Mouse (Mus musculus): ENCODE data around the gene Gm21119. TPM values are rescaled to one million over a fixed set of nuclear protein-coding genes. Genes with fewer than 3 reads are reported as not detected.
"Not testable (repeated sequence)": the region's sequence is repeated elsewhere in the genome, so short reads cannot be mapped to it uniquely, and the experiment has no call there.

The Gm21119 gene
- polyA plus RNA-seq, 1 experiment from 2014 or later = not detected

DNA sequence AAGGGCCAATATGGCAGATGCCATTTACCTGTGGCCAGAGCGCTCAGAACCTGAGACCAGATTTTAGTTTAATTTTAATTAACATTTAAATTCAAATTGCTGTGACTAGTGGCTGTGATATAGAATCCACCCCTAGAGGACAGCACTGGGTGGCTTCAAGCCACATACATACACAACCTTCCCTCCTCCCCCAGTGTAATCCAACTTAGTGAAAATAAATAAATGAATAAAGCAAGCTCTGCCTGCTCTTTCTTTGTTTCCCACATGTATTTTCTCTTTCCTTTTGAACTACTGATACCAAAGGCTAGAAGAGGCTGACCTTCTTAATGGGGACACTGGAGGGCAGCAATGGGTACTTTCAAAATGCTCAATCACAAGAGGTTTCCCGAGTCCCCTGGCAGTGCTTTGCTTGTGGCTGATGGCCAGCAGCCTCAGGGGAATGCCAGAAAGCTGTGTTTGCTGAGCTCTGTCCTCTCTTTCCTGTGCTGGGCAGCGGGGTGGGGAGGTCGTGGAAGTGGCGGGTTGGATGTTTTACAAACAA is 21.9 kb upstream of the Gm21119 start:
- not testable (repeated sequence) for H3K9ac ChIP-seq (replicated peaks; ENCODE audit: low read length); ATAC-seq (ENCODE audit: low FRiP score, low TSS enrichment); H3K27ac ChIP-seq (replicated peaks; ENCODE audit: low read depth, low read length); H3K4me1 ChIP-seq (ENCODE audit: control insufficient read depth, insufficient read depth, low read length); H3K27me3 ChIP-seq (ENCODE audit: control insufficient read depth, insufficient read depth, low read length); H3K4me3 ChIP-seq (replicated peaks; ENCODE audit: low read depth, low read length); DNase-seq; H3K9me3 ChIP-seq (ENCODE audit: control insufficient read depth, low read length); H3K4me2 ChIP-seq (ENCODE audit: low read length); H3K36me3 ChIP-seq (ENCODE audit: control insufficient read depth, insufficient read depth, low read length)
- WGBS = 73% methylated on average over 1 of the region's 5 CpGs

DNA sequence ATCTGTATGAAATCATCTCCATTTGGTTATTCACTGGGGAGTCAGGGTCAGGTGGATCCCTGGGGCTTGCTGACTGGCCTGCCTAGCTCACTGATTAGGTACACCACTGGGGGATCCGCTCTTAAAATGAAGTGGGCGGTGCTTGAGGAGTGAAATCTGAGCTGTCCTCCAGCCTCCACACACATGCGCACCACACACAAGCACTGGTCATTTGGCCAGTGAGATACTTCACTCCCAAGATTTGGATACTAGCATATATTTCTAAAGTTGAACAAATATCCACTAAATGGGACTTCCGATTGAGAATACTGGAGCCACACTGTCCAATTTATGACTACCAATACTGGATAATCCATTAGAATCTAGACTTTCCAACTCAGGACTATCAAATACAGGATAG is 20.9 kb upstream of the Gm21119 start:
- not testable (repeated sequence) for H3K36me3 ChIP-seq (ENCODE audit: control insufficient read depth, insufficient read depth, low read length); ATAC-seq (ENCODE audit: low FRiP score, low TSS enrichment); H3K27ac ChIP-seq (replicated peaks; ENCODE audit: low read depth, low read length); DNase-seq; H3K9ac ChIP-seq (replicated peaks; ENCODE audit: low read length); H3K4me3 ChIP-seq (replicated peaks; ENCODE audit: low read depth, low read length); H3K27me3 ChIP-seq (ENCODE audit: control insufficient read depth, insufficient read depth, low read length); H3K9me3 ChIP-seq (ENCODE audit: control insufficient read depth, low read length); H3K4me2 ChIP-seq (ENCODE audit: low read length); H3K4me1 ChIP-seq (ENCODE audit: control insufficient read depth, insufficient read depth, low read length)
- no CpG with 5 or more reads among the region's 4 CpGs for WGBS

DNA sequence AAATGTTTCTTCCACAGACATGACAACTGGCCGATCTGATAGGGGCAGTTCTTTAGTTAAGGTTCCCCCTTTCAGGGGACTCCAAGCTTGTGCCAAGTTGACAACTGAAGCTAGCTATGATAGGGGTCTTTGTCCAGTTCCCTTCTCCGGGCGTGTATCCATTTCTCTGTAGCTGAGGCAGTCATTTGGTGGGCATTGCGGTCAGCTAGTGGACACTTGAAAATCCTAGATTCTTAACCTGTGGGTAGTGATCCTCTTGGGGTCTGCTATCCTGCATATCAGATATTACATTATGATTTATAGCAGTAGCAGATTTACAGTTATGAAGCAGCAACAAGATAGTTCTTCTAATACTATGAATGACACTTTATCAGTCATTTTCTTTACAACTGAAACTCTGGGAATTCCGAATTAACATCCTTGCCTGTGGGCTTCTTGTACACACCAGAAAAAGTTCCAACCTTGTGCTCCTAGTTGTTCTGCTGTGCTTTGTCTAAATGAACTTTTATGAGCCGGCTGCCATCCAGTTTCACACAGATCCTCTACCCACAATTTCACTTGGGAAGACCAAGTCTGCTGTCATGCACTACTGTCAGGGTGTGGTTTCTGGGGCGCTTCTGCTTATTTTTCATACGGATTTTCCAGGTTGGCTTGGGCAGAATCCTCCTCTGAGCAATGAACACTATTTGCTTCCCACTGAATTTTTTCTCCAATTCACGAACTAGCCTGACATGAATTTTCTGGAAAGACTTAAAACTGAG is 18.5 kb upstream of the Gm21119 start:
- not testable (repeated sequence) for H3K27ac ChIP-seq (replicated peaks; ENCODE audit: low read depth, low read length); DNase-seq; H3K4me1 ChIP-seq (ENCODE audit: control insufficient read depth, insufficient read depth, low read length); H3K9me3 ChIP-seq (ENCODE audit: control insufficient read depth, low read length); H3K4me2 ChIP-seq (ENCODE audit: low read length); H3K36me3 ChIP-seq (ENCODE audit: control insufficient read depth, insufficient read depth, low read length); H3K4me3 ChIP-seq (replicated peaks; ENCODE audit: low read depth, low read length); H3K9ac ChIP-seq (replicated peaks; ENCODE audit: low read length); H3K27me3 ChIP-seq (ENCODE audit: control insufficient read depth, insufficient read depth, low read length)
- 83% methylated on average over 5 of the region's 9 CpGs for WGBS
- ATAC-seq (ENCODE audit: low FRiP score, low TSS enrichment) = 0 out of 2 replicates have a peak, but pooled peaks have one; percentile 55

DNA sequence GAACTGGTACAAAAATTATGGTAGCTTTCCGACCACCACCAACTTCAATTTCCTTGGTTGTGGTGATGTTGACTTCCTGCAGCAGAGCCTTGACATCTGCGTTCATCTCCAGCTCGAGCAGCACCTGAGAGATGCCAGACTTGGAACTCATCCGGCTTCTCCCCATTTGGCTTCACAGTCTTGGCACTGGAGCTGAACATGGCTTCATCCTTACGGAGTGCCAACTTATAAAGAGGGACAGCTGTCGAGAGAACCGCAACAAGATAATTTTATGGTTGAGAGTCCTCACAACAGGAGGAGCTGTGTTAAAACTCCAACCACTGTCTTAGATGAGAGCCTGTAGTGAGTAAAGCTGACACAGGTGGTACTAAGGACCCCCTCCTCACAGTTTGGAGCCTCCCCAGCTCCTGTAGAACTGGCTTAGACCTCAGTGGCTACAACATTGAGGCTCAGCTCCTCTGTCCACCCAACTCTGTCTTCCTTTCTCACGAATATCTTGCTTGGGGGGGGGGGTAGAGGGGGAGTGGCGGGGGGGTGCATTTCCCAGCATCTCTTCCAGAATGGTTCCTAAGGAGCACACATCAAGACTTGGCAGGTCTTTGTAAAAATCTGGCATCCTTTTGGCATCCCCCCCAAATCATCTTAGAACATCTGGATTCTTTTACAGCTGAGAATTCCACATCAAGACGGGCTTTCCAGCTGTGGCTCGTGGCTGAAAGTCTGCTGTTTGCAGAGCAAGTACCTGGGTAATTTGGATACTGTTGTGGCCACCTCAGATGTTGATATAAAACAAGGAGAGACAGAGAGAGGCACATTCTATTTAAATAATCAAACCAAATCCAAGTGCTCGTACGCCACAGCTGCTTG is 17.6 kb upstream of the Gm21119 start:
- not testable (repeated sequence) for H3K36me3 ChIP-seq (ENCODE audit: control insufficient read depth, insufficient read depth, low read length); H3K4me1 ChIP-seq (ENCODE audit: control insufficient read depth, insufficient read depth, low read length); H3K4me2 ChIP-seq (ENCODE audit: low read length); H3K27me3 ChIP-seq (ENCODE audit: control insufficient read depth, insufficient read depth, low read length); H3K9ac ChIP-seq (replicated peaks; ENCODE audit: low read length); H3K4me3 ChIP-seq (replicated peaks; ENCODE audit: low read depth, low read length); H3K27ac ChIP-seq (replicated peaks; ENCODE audit: low read depth, low read length); H3K9me3 ChIP-seq (ENCODE audit: control insufficient read depth, low read length); DNase-seq
- 83% methylated on average over 9 of the region's 13 CpGs for WGBS
- ATAC-seq (ENCODE audit: low FRiP score, low TSS enrichment) = peak; percentile 88

DNA sequence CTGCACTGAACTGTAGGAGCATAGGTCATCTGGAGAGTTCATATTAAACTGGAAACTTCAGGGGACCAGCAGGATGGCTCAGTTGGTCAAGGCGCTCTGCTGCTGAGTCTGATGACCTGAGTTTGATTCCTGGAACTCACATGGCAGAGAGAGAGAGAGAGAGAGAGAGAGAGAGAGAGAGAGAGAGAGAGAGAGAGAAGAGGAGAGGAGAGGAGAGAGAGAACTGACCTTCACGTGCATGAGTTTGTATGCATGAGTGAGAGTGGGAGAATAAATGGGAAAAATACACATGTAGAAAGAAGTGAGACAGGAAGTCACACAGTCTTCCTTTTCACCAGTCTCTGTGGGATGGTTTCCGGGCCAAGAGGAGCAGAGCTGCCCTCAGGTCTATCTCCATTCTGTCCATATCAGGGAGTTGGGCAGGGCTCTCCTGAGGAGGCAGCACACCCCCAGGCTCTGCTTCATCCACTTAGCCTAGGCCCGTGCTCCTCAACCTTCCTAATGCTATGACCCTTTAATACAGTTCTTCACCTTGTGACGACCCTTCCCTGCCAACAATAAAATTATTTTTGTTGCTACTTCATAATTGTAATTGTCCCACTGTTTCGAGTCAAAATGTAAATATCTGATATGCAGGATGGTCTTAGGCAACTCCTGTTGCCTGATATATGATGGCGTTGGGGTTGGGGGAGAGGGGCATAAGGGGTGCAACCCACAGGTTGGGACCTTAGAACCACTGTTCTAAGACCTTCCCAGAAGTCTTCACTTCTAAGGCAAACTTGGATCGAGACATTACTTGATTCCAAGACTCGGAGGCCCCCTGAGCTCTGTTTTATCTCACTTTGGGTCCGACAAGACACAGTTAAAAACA is 16.2 kb upstream of the Gm21119 start:
- not testable (repeated sequence) for H3K4me1 ChIP-seq (ENCODE audit: control insufficient read depth, insufficient read depth, low read length); H3K27me3 ChIP-seq (ENCODE audit: control insufficient read depth, insufficient read depth, low read length); DNase-seq; H3K9ac ChIP-seq (replicated peaks; ENCODE audit: low read length); H3K9me3 ChIP-seq (ENCODE audit: control insufficient read depth, low read length); H3K27ac ChIP-seq (replicated peaks; ENCODE audit: low read depth, low read length); H3K36me3 ChIP-seq (ENCODE audit: control insufficient read depth, insufficient read depth, low read length); H3K4me3 ChIP-seq (replicated peaks; ENCODE audit: low read depth, low read length); H3K4me2 ChIP-seq (ENCODE audit: low read length)
- 84% methylated on average over 5 of the region's 10 CpGs for WGBS
- ATAC-seq (ENCODE audit: low FRiP score, low TSS enrichment) = peak; percentile 86

DNA sequence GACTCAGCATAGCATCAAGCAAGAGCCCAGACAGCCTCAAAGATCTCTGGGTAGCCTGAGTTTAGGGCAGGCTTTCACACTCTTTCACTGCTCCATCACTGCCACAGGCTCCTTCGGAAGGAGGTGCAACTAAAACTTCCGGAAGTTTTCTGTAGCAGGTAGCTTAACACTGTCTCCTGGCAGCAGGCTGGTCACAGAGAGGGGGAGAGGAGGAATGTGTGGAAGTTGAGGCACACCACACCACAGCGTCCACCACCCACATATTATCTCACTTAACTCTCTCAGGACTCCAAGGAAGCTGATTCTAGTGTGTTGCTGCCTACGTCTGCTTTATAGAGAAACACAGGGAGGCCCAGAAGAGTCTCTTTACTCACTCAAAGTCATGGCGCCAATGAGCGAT is 15.4 kb upstream of the Gm21119 start:
- not testable (repeated sequence) for ATAC-seq (ENCODE audit: low FRiP score, low TSS enrichment); H3K4me2 ChIP-seq (ENCODE audit: low read length); H3K9me3 ChIP-seq (ENCODE audit: control insufficient read depth, low read length); DNase-seq; H3K27me3 ChIP-seq (ENCODE audit: control insufficient read depth, insufficient read depth, low read length); H3K4me1 ChIP-seq (ENCODE audit: control insufficient read depth, insufficient read depth, low read length); H3K27ac ChIP-seq (replicated peaks; ENCODE audit: low read depth, low read length); H3K4me3 ChIP-seq (replicated peaks; ENCODE audit: low read depth, low read length); H3K9ac ChIP-seq (replicated peaks; ENCODE audit: low read length); H3K36me3 ChIP-seq (ENCODE audit: control insufficient read depth, insufficient read depth, low read length)
- 85% methylated on average over 3 of the region's 6 CpGs for WGBS

DNA sequence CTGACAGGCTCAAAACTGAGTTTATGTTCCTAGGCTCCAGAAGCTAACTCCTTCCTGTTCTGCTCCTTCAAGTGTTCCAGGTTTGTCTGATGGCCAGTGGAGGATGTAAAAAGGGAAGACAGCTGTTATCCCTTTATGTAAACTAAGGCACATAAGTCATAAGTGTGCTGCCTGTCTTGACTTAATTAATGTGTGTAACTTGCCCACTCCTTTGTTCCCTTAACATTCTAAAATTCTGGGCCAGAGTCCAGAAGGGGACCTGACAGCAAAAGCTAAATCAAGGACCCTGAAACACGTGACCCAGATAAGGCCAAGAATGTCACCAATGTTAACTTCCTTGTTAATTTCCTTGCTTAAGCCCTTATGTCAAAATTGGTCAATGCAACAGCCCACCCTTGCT is 3.9 kb upstream of the Gm21119 start:
- not testable (repeated sequence) for ATAC-seq (ENCODE audit: low FRiP score, low TSS enrichment); H3K27ac ChIP-seq (replicated peaks; ENCODE audit: low read depth, low read length); H3K4me3 ChIP-seq (replicated peaks; ENCODE audit: low read depth, low read length); H3K27me3 ChIP-seq (ENCODE audit: control insufficient read depth, insufficient read depth, low read length); H3K9ac ChIP-seq (replicated peaks; ENCODE audit: low read length); DNase-seq; H3K36me3 ChIP-seq (ENCODE audit: control insufficient read depth, insufficient read depth, low read length); H3K4me2 ChIP-seq (ENCODE audit: low read length); H3K9me3 ChIP-seq (ENCODE audit: control insufficient read depth, low read length); H3K4me1 ChIP-seq (ENCODE audit: control insufficient read depth, insufficient read depth, low read length)
- no CpG with 5 or more reads among the region's 1 CpGs for WGBS

DNA sequence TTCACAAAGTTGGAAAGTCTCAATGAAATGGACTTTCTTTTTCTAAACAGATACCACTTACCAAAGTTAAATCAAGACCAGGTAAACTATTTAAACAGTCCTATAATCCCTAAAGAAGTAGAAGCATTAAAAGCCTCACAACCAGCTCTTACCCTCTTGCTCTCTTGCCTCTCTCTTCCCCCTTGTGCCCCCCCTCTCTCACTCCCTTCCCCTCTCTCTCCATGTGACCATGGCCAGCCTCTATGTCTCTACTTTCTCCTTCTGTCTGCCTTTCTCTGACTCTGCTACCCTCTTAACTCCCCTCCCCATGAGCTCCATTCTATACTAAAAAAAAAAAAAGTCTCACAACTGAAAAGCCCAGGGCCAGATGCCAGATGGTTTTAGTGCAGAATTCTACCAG is 2.0 kb upstream of the Gm21119 start:
- H3K36me3 ChIP-seq (ENCODE audit: control insufficient read depth, insufficient read depth, low read length); H3K9ac ChIP-seq (replicated peaks; ENCODE audit: low read length); H3K4me1 ChIP-seq (ENCODE audit: control insufficient read depth, insufficient read depth, low read length); H3K4me2 ChIP-seq (ENCODE audit: low read length); DNase-seq; H3K27me3 ChIP-seq (ENCODE audit: control insufficient read depth, insufficient read depth, low read length); H3K4me3 ChIP-seq (replicated peaks; ENCODE audit: low read depth, low read length); H3K9me3 ChIP-seq (ENCODE audit: control insufficient read depth, low read length); ATAC-seq (ENCODE audit: low FRiP score, low TSS enrichment); H3K27ac ChIP-seq (replicated peaks; ENCODE audit: low read depth, low read length): not testable (repeated sequence)
